Mouse (Mus musculus) naive thymus-derived CD4-positive, alpha-beta T cell, adult 2 months (primary cell): ENCODE results near the gene Adgrl3.

Experiments used
- DNase-seq: peaks from one replicate; pipeline ENCODE4 v3.0.0-alpha.2; 2011; ENCODE audit warnings: low read depth

Adgrl3 gene

GRCm38 (mm10) chr5:81843798-81844197 is 823.9 kb downstream of the Adgrl3 start:
- no peak for DNase-seq

DNA sequence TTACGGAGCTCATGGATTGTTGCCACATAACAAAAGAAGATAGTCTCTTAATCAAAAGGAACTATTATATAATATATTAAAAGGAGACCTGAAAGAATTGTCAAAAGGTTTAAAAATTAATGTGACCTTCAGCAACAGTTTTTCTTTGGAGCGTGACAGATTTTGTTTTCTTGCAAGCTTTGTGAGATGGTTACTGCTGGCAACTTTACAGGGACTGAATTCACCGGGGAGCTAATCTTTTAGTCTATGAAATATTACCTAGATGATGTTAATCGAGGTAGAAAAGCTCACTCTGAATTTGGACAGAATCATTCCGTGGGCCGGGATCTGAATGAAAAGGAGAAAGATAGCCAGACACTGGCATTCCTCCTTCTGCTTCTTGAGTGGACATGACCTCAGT is 850.4 kb downstream of the Adgrl3 start:
- DNase-seq: no peak
